Mouse (Mus musculus) liver, embryonic 13.5 days (tissue): ENCODE data around the gene Atp6v0e. TPM values are rescaled to one million over a fixed set of nuclear protein-coding genes. Genes with fewer than 3 reads are reported as not detected.

ENCODE experiments used
- ATAC-seq: fragments of 200-750 bp; cut with Nextera tagmentation; 2 replicates; pipeline ENCODE4 v1.8.0; 2017; ENCODE audit warnings: low read depth, mild to moderate bottlenecking, moderate number of reproducible peaks, moderate library complexity
- DNase-seq: peaks from one replicate; pipeline ENCODE4 v3.0.0; 2022
- H3K27ac ChIP-seq: fragments of 300-500 bp; sonication (generic); 2 replicates; pipeline ENCODE4 v1.5.1; 2015; ENCODE audit warnings: moderate library complexity, mild to moderate bottlenecking, inconsistent platforms
- H3K27me3 ChIP-seq: fragments of 300-500 bp; sonication (generic); 2 replicates; pipeline ENCODE4 v1.6.1; 2015; ENCODE audit warnings: mild to moderate bottlenecking, inconsistent platforms
- H3K36me3 ChIP-seq: fragments of 300-500 bp; sonication (generic); 2 replicates; pipeline ENCODE4 v1.6.1; 2015; ENCODE audit warnings: mild to moderate bottlenecking, inconsistent platforms
- H3K4me1 ChIP-seq: fragments of 300-500 bp; sonication (generic); replicated peaks from 2 replicates; pipeline ENCODE4 v1.6.1; 2015; ENCODE audit warnings: inconsistent platforms
- H3K4me2 ChIP-seq: fragments of 300-500 bp; sonication (generic); 2 replicates; pipeline ENCODE4 v1.6.1; 2015; ENCODE audit warnings: inconsistent platforms, mild to moderate bottlenecking, moderate library complexity
- H3K4me3 ChIP-seq: fragments of 300-500 bp; sonication (generic); replicated peaks from 2 replicates; pipeline ENCODE4 v1.5.1; 2015; ENCODE audit warnings: mild to moderate bottlenecking, inconsistent platforms
- H3K9ac ChIP-seq: fragments of 300-500 bp; sonication (generic); 2 replicates; pipeline ENCODE4 v1.6.1; 2015; ENCODE audit warnings: mild to moderate bottlenecking, inconsistent platforms
- H3K9me3 ChIP-seq: fragments of 300-500 bp; sonication (generic); replicated peaks from 2 replicates; pipeline ENCODE4 v1.6.1; 2016; ENCODE audit warnings: inconsistent platforms
- WGBS: fragments of 180-500 bp; shearing (Covaris S2); methylation state at CpG from one replicate; pipeline ENCODE4 v1.1.7; 2015; ENCODE audit not compliant: insufficient replicate concordance; 5-methylcytosine and 5-hydroxymethylcytosine counted together
- polyA plus RNA-seq: library from polyadenylated mRNA; unstranded; fragments of >200 nt; fragmentation: Nextera tagmentation; extraction: Ambion mirVana; gene quantifications from 2 replicates; pipeline ENCODE4 v1.2.1, GENCODE M21; 2015

Atp6v0e gene
- polyA plus RNA-seq, 1 experiment from 2014 or later, result 192 TPM

DNA sequence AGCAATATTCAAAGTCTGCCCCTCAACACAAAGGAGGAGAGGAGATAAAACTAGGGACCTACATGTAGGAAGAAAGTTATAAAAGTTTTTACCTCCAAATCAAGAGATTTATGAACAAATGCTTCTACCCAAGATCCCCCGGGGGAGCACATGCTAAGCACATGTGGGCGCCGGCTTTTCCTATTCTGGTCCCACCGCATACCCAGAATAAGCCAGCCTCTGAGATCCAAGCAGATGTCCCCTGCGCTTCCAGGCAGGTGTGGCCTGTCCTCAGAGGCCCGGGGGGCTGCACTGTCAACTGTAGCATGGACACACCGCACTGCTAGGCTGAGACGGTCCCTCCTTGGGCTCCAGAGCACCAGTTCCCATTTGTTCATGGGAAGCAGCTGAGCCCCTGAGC is 19.6 kb upstream of the Atp6v0e start:
- no peak overlapping the region for H3K9ac ChIP-seq
- DNase-seq, result no peak
- H3K4me2 ChIP-seq, result no peak overlapping the region
- peaks cover 68% of the 10 kb centered on the region for H3K36me3 ChIP-seq
- WGBS, result 87% methylated on average over 8 of the region's 8 CpGs
- H3K4me1 ChIP-seq, result peaks cover 4% of the 10 kb centered on the region
- no peak overlapping the region for H3K27ac ChIP-seq
- no peaks in the 10 kb centered on the region for H3K9me3 ChIP-seq
- no peak overlapping the region for H3K4me3 ChIP-seq
- ATAC-seq, result no peak
- H3K27me3 ChIP-seq, result no peaks in the 10 kb centered on the region

DNA sequence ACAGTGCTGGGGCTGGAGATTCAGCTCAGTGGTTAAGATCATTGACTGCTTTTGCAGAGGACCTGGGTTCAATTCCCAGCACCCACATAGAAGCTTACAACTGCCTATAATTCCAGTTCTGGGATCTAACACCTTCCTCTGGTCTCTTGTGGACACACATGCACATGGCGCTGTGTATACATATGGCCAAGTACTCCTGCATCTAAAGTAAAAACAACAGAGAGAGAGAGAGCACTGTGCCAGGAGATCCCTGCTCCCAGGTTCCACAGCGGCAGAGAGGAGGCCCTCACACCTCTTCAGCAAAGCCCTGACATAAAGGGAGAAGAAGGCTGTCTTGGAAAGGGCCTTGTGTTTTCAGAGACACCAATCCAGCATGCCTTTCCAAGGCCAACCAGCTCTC is 19.0 kb upstream of the Atp6v0e start:
- ATAC-seq (no peak), DNase-seq (no peak)
- H3K36me3 ChIP-seq, result peaks cover 65% of the 10 kb centered on the region
- no peaks in the 10 kb centered on the region for H3K27me3 ChIP-seq
- 83% methylated on average over 2 of the region's 2 CpGs for WGBS
- no peaks in the 10 kb centered on the region for H3K9me3 ChIP-seq
- no peak overlapping the region for H3K9ac ChIP-seq
- H3K4me1 ChIP-seq, result peaks cover 3% of the 10 kb centered on the region; the same call in 1 of the 2 replicates
- H3K27ac ChIP-seq, result no peak overlapping the region
- H3K4me3 ChIP-seq, result no peak overlapping the region
- H3K4me2 ChIP-seq, result no peak overlapping the region

DNA sequence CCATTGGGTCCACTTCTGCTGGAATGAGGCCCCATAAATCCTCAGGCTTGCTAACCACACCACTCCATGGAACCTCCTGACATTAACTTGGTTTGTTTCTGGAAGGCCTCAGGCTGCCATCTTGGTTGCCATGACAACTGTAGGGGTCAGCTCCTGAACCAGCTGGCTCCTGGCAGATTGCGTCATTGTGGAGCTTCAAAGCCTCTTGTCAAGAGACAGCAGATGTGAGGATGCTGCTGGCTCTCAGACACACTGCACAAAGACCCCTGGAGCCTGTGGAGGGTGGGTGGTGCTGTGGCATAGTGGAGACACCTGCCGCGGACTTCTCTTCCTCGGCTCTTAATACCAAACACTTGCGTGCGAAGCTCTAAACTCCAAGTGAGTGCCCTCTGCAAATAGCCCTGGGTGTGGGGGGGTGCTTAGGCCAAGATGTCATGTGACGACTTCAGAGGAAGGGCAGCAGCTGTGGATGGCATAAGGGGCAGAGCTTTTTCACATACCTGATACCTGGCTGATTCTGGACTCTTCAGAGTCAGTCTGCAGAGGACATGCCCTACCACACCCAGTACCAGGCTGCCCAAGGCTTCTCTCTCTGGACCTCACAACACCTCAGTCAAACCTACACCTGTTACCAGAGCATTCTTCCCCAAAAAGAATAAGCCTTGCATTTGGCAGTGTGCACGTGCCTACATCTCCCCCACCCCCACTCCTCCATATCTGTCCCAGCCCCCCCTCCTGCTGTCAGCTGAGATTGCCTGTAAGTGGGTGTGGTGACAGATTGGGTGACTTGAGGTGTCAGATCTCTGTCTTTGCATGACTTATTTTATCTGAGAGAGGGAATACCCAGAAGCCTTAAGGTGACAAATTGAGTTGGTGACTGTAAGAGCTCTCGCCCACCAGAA is 18.3 kb upstream of the Atp6v0e start:
- H3K9me3 ChIP-seq, result no peaks in the 10 kb centered on the region
- peaks cover 65% of the 10 kb centered on the region for H3K36me3 ChIP-seq
- no peak overlapping the region for H3K4me2 ChIP-seq
- no peak overlapping the region for H3K9ac ChIP-seq
- H3K4me3 ChIP-seq, result no peak overlapping the region
- WGBS, result 79% methylated on average over 9 of the region's 9 CpGs
- no peak overlapping the region for H3K27ac ChIP-seq
- peaks cover 3% of the 10 kb centered on the region; the same call in 1 of the 2 replicates for H3K4me1 ChIP-seq
- H3K27me3 ChIP-seq, result no peaks in the 10 kb centered on the region
- ATAC-seq (no peak), DNase-seq (no peak)

DNA sequence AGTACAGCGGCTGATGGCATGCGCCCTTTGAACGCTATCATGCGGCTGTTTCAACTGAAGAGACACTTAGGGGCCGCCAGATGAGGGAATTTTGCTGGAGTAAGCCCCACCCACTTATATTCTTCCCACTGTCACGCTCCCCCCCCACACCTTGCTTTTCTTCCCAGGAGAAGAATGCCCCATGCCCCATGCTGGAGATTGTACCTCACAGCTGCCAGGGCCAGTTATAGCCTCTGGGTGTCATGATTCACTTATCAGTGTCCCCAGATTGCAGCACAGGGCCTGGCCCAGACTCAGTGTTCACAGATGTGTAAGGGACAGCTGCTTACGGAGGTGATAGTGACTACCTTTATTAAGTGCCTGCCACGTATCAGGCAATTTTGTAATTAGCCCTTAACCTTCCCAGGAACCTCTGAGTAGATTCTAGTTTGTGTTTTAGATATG is 17.6 kb upstream of the Atp6v0e start:
- WGBS, result 73% methylated on average over 8 of the region's 8 CpGs
- H3K36me3 ChIP-seq, result peaks cover 59% of the 10 kb centered on the region

DNA sequence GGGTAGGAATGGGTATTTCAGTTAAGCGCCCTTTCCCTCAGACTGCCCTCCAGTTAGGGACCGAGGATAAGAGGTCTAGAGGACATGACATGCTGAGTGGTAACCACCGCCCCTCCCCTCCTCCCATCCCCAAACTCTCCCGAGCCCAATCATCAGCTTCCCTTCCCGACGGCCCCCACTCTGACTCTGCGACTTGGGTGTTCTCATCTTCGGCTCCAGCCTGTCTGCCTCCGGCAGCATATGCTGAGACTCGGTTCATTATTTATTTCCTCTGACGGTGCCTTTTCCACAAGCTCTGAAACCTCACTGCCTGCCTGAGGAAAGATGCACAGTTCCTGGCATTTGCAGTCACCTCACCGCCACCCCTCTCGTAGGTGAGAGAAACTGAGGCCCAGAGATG is 15.7 kb upstream of the Atp6v0e start:
- Histone ChIP-seq H3K27me3 (no peaks in the 10 kb centered on the region), H3K27ac (no peak overlapping the region), H3K4me1 (peaks cover 3% of the 10 kb centered on the region; the same call in 1 of the 2 replicates), H3K4me2 (no peak overlapping the region), H3K9ac (no peak overlapping the region), H3K36me3 (peaks cover 41% of the 10 kb centered on the region), H3K4me3 (no peak overlapping the region), H3K9me3 (no peaks in the 10 kb centered on the region)
- ATAC-seq, result no peak
- no peak for DNase-seq
- WGBS, result 67% methylated on average over 13 of the region's 13 CpGs

More for the DNA sequence above, 17.6 kb upstream of the Atp6v0e start:
- H3K4me1 ChIP-seq, result peaks cover 3% of the 10 kb centered on the region; the same call in 1 of the 2 replicates
- H3K27me3 ChIP-seq, result no peaks in the 10 kb centered on the region
- no peak overlapping the region for H3K4me2 ChIP-seq
- DNase-seq (no peak), ATAC-seq (no peak)
- no peak overlapping the region for H3K27ac ChIP-seq
- no peak overlapping the region for H3K9ac ChIP-seq
- no peaks in the 10 kb centered on the region for H3K9me3 ChIP-seq
- H3K4me3 ChIP-seq, result no peak overlapping the region

DNA sequence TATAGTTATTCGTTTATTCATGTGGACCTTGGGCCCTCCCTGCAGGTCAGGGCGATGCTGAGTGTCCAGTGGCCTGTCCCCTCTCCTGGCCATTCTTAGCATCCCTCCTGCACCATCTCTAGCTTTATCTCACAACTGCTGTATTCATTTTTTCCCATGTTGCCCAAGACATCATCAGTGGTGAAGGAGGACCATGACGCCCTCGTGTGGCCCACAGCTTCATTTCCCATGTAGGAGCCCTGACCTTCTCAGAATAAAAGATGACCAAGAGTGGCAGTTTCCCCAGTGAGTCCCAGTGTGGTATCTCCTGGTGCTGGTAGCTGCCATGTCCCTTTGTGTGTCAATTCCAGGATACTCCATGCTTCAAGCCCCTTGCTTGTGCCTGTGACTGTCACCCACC is 13.5 kb upstream of the Atp6v0e start:
- Histone ChIP-seq H3K9me3 (no peaks in the 10 kb centered on the region), H3K27ac (no peak overlapping the region), H3K4me3 (no peak overlapping the region), H3K9ac (no peak overlapping the region), H3K27me3 (no peaks in the 10 kb centered on the region), H3K4me2 (no peak overlapping the region), H3K4me1 (peaks cover 3% of the 10 kb centered on the region; the same call in 1 of the 2 replicates), H3K36me3 (peaks cover 34% of the 10 kb centered on the region)
- no peak for ATAC-seq
- WGBS, result 67% methylated on average over 4 of the region's 4 CpGs
- DNase-seq, result no peak

DNA sequence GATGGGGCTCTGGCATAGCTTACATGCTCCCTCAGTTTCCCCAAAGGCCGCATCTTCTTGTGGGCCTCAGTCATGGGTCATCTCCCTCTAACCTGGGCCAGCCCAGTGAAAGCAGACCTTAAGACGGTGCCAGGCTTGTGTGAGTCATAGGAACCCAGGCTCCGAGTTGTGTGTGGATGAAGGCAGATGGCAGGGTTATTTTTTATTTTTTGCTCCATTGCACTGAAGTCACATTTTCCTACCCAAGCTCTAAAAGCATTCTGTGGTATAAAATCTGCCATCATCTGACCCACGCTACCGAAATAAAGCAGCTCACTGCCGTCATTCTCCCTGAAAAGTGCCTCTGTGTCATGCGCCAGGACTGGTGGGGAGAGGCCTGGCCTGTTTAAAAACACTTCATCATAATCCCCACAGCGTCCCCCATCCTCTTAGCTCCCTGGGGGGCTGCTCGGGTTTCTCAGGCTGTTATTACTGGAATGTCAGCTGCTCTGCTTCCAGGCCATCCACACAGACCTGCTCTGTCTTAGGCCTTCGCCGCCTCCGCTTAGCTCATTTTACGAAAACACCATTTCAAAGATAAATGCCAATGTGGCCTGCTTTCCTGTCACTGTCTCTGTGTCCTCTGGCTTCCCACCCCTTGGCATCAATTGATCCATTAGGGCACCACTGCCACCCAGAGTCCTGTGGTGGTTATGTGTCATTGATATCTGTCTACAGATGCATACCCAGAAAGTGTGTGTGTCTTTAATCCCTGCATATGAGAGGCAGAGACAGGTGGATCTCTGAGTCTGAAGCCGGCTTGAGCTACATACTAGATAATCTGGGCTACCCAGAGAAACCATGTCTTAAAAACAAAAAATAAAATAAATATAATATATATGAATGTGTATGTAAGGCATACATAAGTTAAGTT is 12.3 kb upstream of the Atp6v0e start:
- H3K9ac ChIP-seq, result no peak overlapping the region
- peaks cover 36% of the 10 kb centered on the region for H3K36me3 ChIP-seq
- 82% methylated on average over 14 of the region's 14 CpGs for WGBS
- no peaks in the 10 kb centered on the region for H3K4me1 ChIP-seq
- H3K4me2 ChIP-seq, result no peak overlapping the region
- no peaks in the 10 kb centered on the region for H3K9me3 ChIP-seq
- ATAC-seq (no peak), DNase-seq (no peak)
- no peaks in the 10 kb centered on the region for H3K27me3 ChIP-seq
- no peak overlapping the region for H3K27ac ChIP-seq
- no peak overlapping the region for H3K4me3 ChIP-seq

DNA sequence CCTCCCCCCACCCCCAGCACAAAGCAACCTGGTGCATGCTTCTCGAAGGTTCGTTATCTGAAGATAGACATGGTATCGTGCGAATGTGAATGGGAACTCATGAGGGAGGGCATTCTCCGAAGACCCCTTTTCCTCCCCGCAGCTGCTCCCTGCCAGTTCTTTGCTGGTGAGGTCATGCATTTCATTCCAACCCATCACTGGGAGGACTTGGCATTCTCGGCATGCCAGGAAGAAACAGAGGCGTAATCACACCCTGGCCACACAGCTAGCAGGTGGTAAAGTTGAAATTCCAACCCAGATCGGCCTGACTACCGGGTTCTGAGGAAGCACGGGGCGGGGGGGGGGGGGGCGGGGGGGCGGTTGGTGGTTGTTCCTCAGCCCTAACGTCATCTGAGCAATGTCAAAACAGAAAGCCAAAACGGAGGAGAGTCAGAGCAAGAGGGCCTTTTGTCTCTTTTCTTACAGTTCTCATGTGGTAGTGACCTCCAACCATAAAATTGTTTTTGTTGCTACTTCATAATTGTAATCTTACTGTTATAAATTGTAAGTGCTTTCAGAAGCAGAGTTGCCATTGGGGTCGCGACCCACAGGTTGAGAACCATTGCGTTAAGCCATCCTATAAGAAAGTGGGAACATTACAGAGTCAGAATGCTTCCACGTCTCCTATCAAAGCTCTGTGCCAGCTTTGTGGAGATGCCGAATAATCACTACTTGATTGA is 4.0 kb upstream of the Atp6v0e start:
- Histone ChIP-seq H3K36me3 (peaks cover 22% of the 10 kb centered on the region), H3K4me1 (peaks cover 24% of the 10 kb centered on the region), H3K27me3 (0 out of 2 replicates have a peak, but pooled peaks cover 5% of the 10 kb centered on the region), H3K4me2 (no peak overlapping the region), H3K4me3 (no peak overlapping the region), H3K9me3 (no peaks in the 10 kb centered on the region), H3K27ac (no peak overlapping the region), H3K9ac (no peak overlapping the region)
- ATAC-seq, result no peak
- 43% methylated on average over 19 of the region's 21 CpGs for WGBS
- no peak for DNase-seq

DNA sequence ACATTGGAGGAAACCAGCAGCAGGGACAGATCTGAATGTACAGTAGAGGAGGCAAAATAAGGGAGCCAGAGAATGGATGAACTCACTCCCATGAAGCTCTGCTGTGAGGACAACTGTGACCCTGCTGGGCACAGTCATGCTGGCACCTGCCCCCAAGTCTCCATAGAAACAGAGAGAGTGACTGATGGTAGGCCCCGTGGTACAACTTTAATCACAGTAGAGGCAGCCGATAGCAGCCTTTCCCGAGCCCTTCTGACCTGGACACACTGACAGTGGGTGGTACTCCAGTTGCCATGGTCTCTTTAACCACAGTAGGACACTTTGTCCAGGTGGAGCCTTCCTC is 3.5 kb upstream of the Atp6v0e start:
- no peak overlapping the region for H3K9ac ChIP-seq
- H3K27me3 ChIP-seq, result 0 out of 2 replicates have a peak, but pooled peaks cover 5% of the 10 kb centered on the region
- no peak for DNase-seq
- H3K4me1 ChIP-seq, result peaks cover 27% of the 10 kb centered on the region
- H3K4me2 ChIP-seq, result no peak overlapping the region
- peaks cover 16% of the 10 kb centered on the region for H3K36me3 ChIP-seq
- no peak overlapping the region for H3K4me3 ChIP-seq
- no peak overlapping the region for H3K27ac ChIP-seq
- 72% methylated on average over 3 of the region's 3 CpGs for WGBS
- no peaks in the 10 kb centered on the region for H3K9me3 ChIP-seq
- no peak for ATAC-seq

DNA sequence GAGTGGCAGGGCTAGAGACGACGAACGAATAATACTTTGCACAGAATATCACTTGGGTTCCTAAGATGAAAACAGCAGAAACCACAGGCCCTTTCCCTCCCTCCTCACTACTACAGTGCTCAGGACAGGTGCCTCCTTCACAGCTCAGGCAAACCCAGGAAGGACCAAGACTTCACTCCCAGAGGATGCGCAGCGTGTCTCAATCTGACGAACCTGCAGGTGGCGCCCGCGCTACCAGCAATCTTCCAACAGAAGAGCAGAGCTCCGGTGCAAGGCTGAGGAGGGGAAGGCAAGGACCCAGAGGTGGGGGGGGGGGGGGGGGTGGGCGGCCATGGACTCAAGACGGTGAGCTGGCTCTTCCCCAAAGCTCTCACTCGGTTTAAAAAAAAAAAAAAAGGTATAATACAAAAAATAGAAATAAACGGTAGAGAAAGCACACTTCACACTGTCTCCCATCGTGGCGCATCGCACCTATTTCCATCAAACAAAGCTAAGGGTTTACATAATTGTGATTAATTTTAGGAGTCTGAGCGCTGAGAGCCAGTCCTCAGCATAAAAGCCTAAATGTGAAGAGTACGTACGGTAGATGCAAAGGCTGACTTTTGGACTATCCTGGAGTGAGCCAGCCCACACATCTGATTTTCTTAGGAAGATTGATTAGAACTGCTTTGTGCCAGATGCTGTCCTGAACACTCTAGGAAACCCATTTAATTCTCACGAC is 2.7 kb upstream of the Atp6v0e start:
- Histone ChIP-seq H3K27ac (no peak overlapping the region), H3K9me3 (no peaks in the 10 kb centered on the region), H3K9ac (no peak overlapping the region), H3K4me3 (no peak overlapping the region), H3K27me3 (0 out of 2 replicates have a peak, but pooled peaks cover 5% of the 10 kb centered on the region), H3K36me3 (peaks cover 9% of the 10 kb centered on the region), H3K4me1 (peaks cover 27% of the 10 kb centered on the region), H3K4me2 (no peak overlapping the region)
- ATAC-seq (no peak), DNase-seq (peak; percentile 58)
- WGBS, result 23% methylated on average over 21 of the region's 21 CpGs
